Mouse (Mus musculus): ENCODE measurements around the gene 4930426L09Rik. TPM values are rescaled to one million over a fixed set of nuclear protein-coding genes. Genes with fewer than 3 reads are reported as not detected.
A peak's percentile ranks its signal among the peaks of the same experiment; 100 is the strongest.

The 4930426L09Rik gene
- polyA plus RNA-seq, 1 experiment from 2014 or later, result 0.49 TPM

DNA sequence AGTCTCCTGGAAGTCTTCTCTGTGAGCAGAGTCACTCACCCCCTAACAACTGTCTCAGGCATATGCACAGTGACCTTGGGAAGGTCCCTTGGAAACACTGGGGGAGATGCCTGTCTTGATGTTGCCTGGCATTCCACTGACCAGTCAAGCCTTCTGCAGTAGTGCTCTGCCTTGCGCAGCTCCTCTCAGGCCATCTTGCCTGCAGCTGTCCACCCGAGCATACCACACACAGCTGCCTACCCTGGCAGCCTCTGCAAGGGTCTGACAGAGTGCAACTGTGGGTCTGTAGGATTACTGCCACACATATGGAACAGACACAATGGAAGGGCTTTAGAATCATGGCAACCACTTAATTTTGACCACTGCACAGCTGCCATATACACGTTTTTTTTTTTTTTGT is 33.0 kb upstream of the 4930426L09Rik start:
- H3K4me3 ChIP-seq (ENCODE audit: low read depth, low read length), result no peak overlapping the region
- H3K36me3 ChIP-seq (ENCODE audit: control insufficient read depth, insufficient read depth, low read length), result no peaks in the 10 kb centered on the region
- DNase-seq (ENCODE audit: low spot score), result peak; percentile 76
- no peaks in the 10 kb centered on the region for H3K27me3 ChIP-seq (replicated peaks; ENCODE audit: control insufficient read depth, insufficient read depth, low read length)
- H3K9ac ChIP-seq (ENCODE audit: low read depth, low read length), result no peak overlapping the region
- H3K4me2 ChIP-seq (ENCODE audit: low read depth, low read length), result no peak overlapping the region
- no peak overlapping the region for H3K27ac ChIP-seq (replicated peaks; ENCODE audit: low read depth, low read length)
- peaks cover 7% of the 10 kb centered on the region; the same call in 1 of the 2 replicates for H3K4me1 ChIP-seq (ENCODE audit: control insufficient read depth, insufficient read depth, low read length)
- H3K9me3 ChIP-seq (ENCODE audit: control insufficient read depth, low read length), result no peaks in the 10 kb centered on the region
- peak; percentile 84 for ATAC-seq (ENCODE audit: low read depth)
- 68% methylated on average over 3 of the region's 3 CpGs for WGBS

DNA sequence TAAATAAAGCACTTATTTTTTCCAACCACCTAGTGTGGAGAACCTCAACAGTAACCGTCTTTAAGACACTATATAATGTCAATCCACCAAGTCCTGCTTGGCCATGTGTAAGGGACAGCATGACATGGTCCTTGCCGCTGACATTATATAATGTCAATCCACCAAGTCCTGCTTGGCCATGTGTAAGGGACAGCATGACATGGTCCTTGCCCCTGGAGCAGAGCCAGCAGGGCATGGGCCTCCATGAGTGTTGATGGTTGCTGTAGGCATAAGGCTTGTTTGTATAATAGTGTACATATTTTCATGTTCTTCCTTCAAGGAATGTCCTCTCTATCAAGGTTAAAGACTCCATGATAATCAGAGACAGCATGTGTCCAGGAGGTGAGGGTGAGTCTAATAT is 32.2 kb upstream of the 4930426L09Rik start:
- Histone ChIP-seq H3K27ac (replicated peaks; ENCODE audit: low read depth, low read length) (no peak overlapping the region), H3K36me3 (ENCODE audit: control insufficient read depth, insufficient read depth, low read length) (no peaks in the 10 kb centered on the region), H3K4me1 (ENCODE audit: control insufficient read depth, insufficient read depth, low read length) (no peaks in the 10 kb centered on the region), H3K27me3 (replicated peaks; ENCODE audit: control insufficient read depth, insufficient read depth, low read length) (no peaks in the 10 kb centered on the region), H3K9ac (ENCODE audit: low read depth, low read length) (no peak overlapping the region), H3K4me3 (ENCODE audit: low read depth, low read length) (no peak overlapping the region), H3K9me3 (ENCODE audit: control insufficient read depth, low read length) (no peaks in the 10 kb centered on the region), H3K4me2 (ENCODE audit: low read depth, low read length) (no peak overlapping the region)
- WGBS, result 96% methylated on average over 2 of the region's 2 CpGs
- DNase-seq (ENCODE audit: low spot score) (no peak), ATAC-seq (ENCODE audit: low read depth) (no peak)

DNA sequence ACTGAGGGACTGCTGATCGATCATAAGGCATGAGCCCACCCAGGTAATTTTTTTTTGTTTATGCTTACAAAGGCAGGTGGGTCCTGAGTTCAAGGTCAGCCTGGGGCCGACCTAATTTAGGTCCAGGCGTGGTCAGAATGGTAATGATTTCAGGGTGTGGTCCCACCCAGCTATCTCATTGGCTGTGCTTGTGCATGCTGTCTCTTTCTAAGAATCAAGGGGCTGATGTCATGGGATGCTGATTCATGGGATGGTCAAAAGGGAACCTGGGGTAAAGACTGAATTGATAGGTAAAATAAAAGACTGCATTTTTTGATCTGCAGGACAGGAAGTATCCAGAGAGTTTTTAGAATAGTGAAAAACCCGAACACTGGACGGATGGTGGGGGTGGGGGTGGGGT is 31.6 kb upstream of the 4930426L09Rik start:
- H3K9me3 ChIP-seq (ENCODE audit: control insufficient read depth, low read length), result no peaks in the 10 kb centered on the region
- DNase-seq (ENCODE audit: low spot score) (no peak), ATAC-seq (ENCODE audit: low read depth) (no peak)
- no peaks in the 10 kb centered on the region for H3K4me1 ChIP-seq (ENCODE audit: control insufficient read depth, insufficient read depth, low read length)
- no peak overlapping the region for H3K9ac ChIP-seq (ENCODE audit: low read depth, low read length)
- no peaks in the 10 kb centered on the region for H3K36me3 ChIP-seq (ENCODE audit: control insufficient read depth, insufficient read depth, low read length)
- WGBS, result 88% methylated on average over 5 of the region's 5 CpGs
- no peak overlapping the region for H3K27ac ChIP-seq (replicated peaks; ENCODE audit: low read depth, low read length)
- no peaks in the 10 kb centered on the region for H3K27me3 ChIP-seq (replicated peaks; ENCODE audit: control insufficient read depth, insufficient read depth, low read length)
- no peak overlapping the region for H3K4me2 ChIP-seq (ENCODE audit: low read depth, low read length)
- H3K4me3 ChIP-seq (ENCODE audit: low read depth, low read length), result no peak overlapping the region

GRCm38 (mm10) chr2:18967451-18968063 is 30.6 kb upstream of the 4930426L09Rik start:
- H3K9ac ChIP-seq (ENCODE audit: low read depth, low read length), result no peak overlapping the region
- no peak for DNase-seq (ENCODE audit: low spot score)
- H3K36me3 ChIP-seq (ENCODE audit: control insufficient read depth, insufficient read depth, low read length), result no peaks in the 10 kb centered on the region
- 0 out of 2 replicates have a peak, but pooled peaks cover 1% of the 10 kb centered on the region for H3K9me3 ChIP-seq (ENCODE audit: control insufficient read depth, low read length)
- no peak overlapping the region for H3K4me3 ChIP-seq (ENCODE audit: low read depth, low read length)
- 80% methylated on average over 5 of the region's 5 CpGs for WGBS
- no peak overlapping the region for H3K4me2 ChIP-seq (ENCODE audit: low read depth, low read length)
- no peak overlapping the region for H3K27ac ChIP-seq (replicated peaks; ENCODE audit: low read depth, low read length)
- H3K4me1 ChIP-seq (ENCODE audit: control insufficient read depth, insufficient read depth, low read length), result no peaks in the 10 kb centered on the region
- no peak for ATAC-seq (ENCODE audit: low read depth)
- no peaks in the 10 kb centered on the region for H3K27me3 ChIP-seq (replicated peaks; ENCODE audit: control insufficient read depth, insufficient read depth, low read length)

GRCm38 (mm10) chr2:18969066-18969681 is 29.0 kb upstream of the 4930426L09Rik start:
- WGBS, result 68% methylated on average over 5 of the region's 5 CpGs
- no peak overlapping the region for H3K4me2 ChIP-seq (ENCODE audit: low read depth, low read length)
- no peak overlapping the region for H3K4me3 ChIP-seq (ENCODE audit: low read depth, low read length)
- H3K27ac ChIP-seq (replicated peaks; ENCODE audit: low read depth, low read length), result no peak overlapping the region
- no peaks in the 10 kb centered on the region for H3K27me3 ChIP-seq (replicated peaks; ENCODE audit: control insufficient read depth, insufficient read depth, low read length)
- H3K4me1 ChIP-seq (ENCODE audit: control insufficient read depth, insufficient read depth, low read length), result no peaks in the 10 kb centered on the region
- H3K9me3 ChIP-seq (ENCODE audit: control insufficient read depth, low read length), result peaks cover 8% of the 10 kb centered on the region; the same call in 1 of the 2 replicates
- no peak for DNase-seq (ENCODE audit: low spot score)
- no peak overlapping the region for H3K9ac ChIP-seq (ENCODE audit: low read depth, low read length)
- no peak for ATAC-seq (ENCODE audit: low read depth)
- no peaks in the 10 kb centered on the region for H3K36me3 ChIP-seq (ENCODE audit: control insufficient read depth, insufficient read depth, low read length)

GRCm38 (mm10) chr2:18970461-18970860 is 27.7 kb upstream of the 4930426L09Rik start:
- peaks cover 8% of the 10 kb centered on the region; the same call in 1 of the 2 replicates for H3K9me3 ChIP-seq (ENCODE audit: control insufficient read depth, low read length)
- DNase-seq (ENCODE audit: low spot score) (no peak), ATAC-seq (ENCODE audit: low read depth) (no peak)
- H3K27me3 ChIP-seq (replicated peaks; ENCODE audit: control insufficient read depth, insufficient read depth, low read length), result no peaks in the 10 kb centered on the region
- no peak overlapping the region for H3K27ac ChIP-seq (replicated peaks; ENCODE audit: low read depth, low read length)
- no peaks in the 10 kb centered on the region for H3K36me3 ChIP-seq (ENCODE audit: control insufficient read depth, insufficient read depth, low read length)
- no peak overlapping the region for H3K4me3 ChIP-seq (ENCODE audit: low read depth, low read length)
- 79% methylated on average over 2 of the region's 2 CpGs for WGBS
- H3K4me1 ChIP-seq (ENCODE audit: control insufficient read depth, insufficient read depth, low read length), result 0 out of 2 replicates have a peak, but pooled peaks cover 5% of the 10 kb centered on the region
- H3K9ac ChIP-seq (ENCODE audit: low read depth, low read length), result no peak overlapping the region
- H3K4me2 ChIP-seq (ENCODE audit: low read depth, low read length), result no peak overlapping the region

GRCm38 (mm10) chr2:18971564-18971963 is 26.6 kb upstream of the 4930426L09Rik start:
- Histone ChIP-seq H3K27ac (replicated peaks; ENCODE audit: low read depth, low read length) (no peak overlapping the region), H3K9me3 (ENCODE audit: control insufficient read depth, low read length) (peaks cover 8% of the 10 kb centered on the region; the same call in 1 of the 2 replicates)

GRCm38 (mm10) chr2:18974882-18975645 is 23.1 kb upstream of the 4930426L09Rik start:
- H3K36me3 ChIP-seq (ENCODE audit: control insufficient read depth, insufficient read depth, low read length), result no peaks in the 10 kb centered on the region
- no peak overlapping the region for H3K9ac ChIP-seq (ENCODE audit: low read depth, low read length)
- no peaks in the 10 kb centered on the region for H3K27me3 ChIP-seq (replicated peaks; ENCODE audit: control insufficient read depth, insufficient read depth, low read length)
- 46% methylated on average over 4 of the region's 4 CpGs for WGBS
- H3K9me3 ChIP-seq (ENCODE audit: control insufficient read depth, low read length), result peaks cover 8% of the 10 kb centered on the region; the same call in 1 of the 2 replicates
- DNase-seq (ENCODE audit: low spot score), result no peak
- H3K4me1 ChIP-seq (ENCODE audit: control insufficient read depth, insufficient read depth, low read length), result 0 out of 2 replicates have a peak, but pooled peaks cover 5% of the 10 kb centered on the region
- no peak overlapping the region for H3K27ac ChIP-seq (replicated peaks; ENCODE audit: low read depth, low read length)
- H3K4me2 ChIP-seq (ENCODE audit: low read depth, low read length), result no peak overlapping the region
- peak; percentile 55 for ATAC-seq (ENCODE audit: low read depth)
- no peak overlapping the region for H3K4me3 ChIP-seq (ENCODE audit: low read depth, low read length)

More at GRCm38 (mm10) chr2:18971564-18971963, 26.6 kb upstream of the 4930426L09Rik start:
- Histone ChIP-seq H3K4me1 (ENCODE audit: control insufficient read depth, insufficient read depth, low read length) (0 out of 2 replicates have a peak, but pooled peaks cover 5% of the 10 kb centered on the region), H3K36me3 (ENCODE audit: control insufficient read depth, insufficient read depth, low read length) (no peaks in the 10 kb centered on the region), H3K4me2 (ENCODE audit: low read depth, low read length) (no peak overlapping the region), H3K27me3 (replicated peaks; ENCODE audit: control insufficient read depth, insufficient read depth, low read length) (no peaks in the 10 kb centered on the region), H3K4me3 (ENCODE audit: low read depth, low read length) (no peak overlapping the region), H3K9ac (ENCODE audit: low read depth, low read length) (no peak overlapping the region)
- DNase-seq (ENCODE audit: low spot score), result no peak
- 79% methylated on average over 3 of the region's 3 CpGs for WGBS
- ATAC-seq (ENCODE audit: low read depth), result no peak

All from embryonic facial prominence, embryonic 14.5 days (tissue).